Mouse (Mus musculus) ES-CJ7 (cell line): ENCODE measurements at regions not wholly inside any gene's neighbourhood (a gene's known extent, or its start where the extent isn't known, plus 50 kb on each side); places are given as distances from the start of the nearest gene placed in this dataset.
"Not testable (repeated sequence)": the region's sequence is repeated elsewhere in the genome, so short reads cannot be mapped to it uniquely, and the experiment has no call there.

Experiments
- DNase-seq: peaks from one replicate; pipeline ENCODE4 v3.0.0; 2011; ENCODE audit warnings: low read depth, low spot score

DNA sequence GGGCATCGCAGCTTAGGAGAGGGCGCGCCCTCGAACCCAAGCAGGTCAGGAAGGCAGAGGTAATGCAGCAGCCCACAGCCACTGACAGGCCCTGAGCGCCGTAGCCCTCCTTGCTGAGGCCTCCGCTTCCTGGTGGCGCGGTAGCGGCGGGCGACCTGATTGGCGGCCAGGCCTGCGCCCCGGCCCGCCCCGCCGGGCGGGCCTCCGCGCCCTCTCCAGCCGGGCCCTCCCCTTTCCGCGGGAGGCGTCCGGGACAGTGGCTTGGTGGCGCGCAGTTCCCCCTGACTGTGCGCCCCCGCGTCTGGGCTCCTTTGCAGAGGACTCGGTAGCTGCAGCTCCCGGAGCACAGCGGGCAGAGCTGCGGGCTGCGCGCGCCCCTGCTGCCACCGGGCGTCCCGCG is 242.1 kb downstream of the Gm21863 start:
- peak; percentile 86 for DNase-seq

DNA sequence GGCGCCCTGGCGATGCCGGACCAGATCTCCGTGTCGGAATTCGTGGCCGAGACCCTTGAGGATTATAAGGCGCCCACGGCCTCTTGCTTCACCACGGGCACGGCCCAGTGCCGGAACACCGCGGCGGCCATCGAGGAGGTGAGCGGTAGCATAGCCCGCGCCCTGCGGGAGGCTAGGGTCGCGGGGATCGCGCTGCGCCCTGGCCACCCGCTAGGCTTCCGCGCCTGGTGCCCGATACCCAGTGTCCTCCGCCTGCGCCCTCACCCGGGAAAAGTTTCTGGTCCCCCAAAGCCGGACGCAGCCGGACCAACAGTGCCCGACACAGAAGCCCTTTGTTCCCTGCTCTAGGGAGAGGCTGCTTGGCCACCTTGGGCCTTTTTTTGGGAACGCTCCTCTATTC is 242.6 kb downstream of the Gm21863 start:
- DNase-seq: not testable (repeated sequence)

DNA sequence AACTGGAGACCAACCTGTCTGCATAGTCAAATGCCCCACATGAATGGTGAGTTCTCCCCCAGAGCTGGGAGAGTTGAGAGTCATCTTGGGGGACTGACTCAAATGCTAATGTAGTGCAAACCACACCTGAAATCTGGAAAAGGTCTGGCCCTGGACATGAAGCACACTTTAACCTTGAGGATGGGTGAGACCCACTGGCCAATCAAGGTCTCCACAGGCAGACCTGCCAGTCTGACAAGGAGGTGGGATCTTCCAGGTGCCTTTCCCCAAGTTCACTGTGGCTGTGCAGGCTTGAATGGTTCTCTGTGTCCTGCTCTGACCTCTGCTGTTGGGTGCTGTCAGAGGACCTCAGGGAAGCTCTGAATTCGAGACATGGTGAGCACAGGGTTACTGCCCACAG is 269.6 kb downstream of the Gm21863 start:
- DNase-seq: peak; percentile 68

DNA sequence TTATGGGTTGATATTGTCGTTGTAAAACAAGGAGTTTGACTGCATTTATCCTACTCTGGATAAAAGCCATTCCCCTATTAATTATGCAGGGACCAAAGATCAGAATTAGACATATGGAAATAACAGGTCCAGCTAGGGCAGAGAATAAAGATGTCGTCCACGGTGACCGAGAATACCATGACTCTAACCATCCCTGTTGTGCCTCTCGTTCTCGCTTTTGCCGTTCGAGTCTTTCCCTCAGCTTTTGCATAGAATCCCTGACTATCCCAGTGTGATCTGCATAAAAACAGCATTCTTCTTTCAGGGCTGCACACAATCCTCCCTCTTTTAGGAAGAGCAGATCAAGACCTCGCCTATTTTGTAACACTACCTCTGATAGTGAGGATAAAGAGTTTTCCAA is 272.5 kb downstream of the Gm21863 start:
- DNase-seq: peak; percentile 31

DNA sequence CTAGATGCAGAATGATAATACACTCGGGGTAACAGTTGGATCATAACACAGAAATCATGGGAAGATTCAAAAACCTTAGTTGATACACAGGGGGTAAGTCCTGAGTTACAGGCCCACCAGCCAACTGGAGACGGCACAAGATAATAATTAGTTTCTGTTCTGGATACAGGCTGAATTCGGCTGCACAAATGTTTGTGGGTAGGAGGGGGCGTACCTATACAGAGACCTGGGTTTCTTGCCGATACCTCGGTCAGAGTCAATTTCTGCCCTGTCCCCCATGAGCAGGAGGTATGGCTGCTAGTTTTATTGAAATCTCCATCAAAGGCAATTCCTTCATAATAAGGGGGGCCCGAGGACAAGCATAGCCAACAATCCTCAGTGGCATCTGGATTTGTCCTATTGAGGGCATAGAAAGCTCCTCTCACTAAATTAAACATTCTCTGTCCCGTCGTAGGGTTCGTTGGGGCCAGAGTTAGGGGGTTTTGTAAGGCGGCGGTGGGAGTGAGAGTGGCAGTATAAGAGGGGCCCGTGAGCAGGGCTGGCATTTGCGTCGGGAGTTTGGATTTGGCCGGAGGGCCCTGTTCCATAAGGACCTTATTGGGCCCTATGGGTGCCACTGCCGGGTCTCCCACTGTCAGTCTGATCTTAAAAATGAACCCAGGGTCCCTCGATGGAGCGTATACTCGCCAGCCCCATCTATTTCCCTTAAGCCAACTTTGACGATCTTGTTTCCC is 273.3 kb downstream of the Gm21863 start:
- DNase-seq: not testable (repeated sequence)

DNA sequence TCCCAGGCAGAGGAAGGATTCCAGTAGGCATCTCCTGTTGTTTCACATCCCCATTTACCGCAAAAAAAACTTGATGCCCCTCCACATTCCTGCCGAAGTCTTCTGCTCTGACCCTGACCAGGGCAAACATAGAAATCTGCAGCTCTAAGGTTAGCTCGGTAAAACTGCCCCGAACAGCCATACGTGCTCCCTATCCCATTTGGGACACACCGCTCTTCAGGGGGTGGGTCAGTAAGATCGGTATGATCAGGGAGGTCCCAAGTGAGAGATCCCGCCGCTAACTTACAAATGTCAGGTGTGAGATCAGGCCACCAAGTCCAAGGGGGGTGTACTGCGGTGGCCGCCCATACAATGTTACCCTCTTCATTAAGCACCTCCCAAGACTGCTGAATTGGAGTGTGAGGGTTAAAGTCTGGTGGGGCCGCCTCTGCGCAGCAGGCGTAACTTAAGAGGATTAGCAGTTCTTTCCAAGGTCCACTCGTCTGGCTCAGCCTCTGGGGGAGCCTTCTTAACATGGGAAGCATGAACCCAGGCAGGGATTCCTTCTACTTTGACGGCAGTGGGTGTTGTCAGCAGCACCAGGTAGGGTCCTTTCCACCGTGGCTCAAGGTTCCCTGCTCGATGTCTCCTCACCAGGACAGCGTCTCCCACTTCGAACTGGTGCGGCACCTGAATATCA is 274.2 kb downstream of the Gm21863 start:
- DNase-seq: not testable (repeated sequence)

DNA sequence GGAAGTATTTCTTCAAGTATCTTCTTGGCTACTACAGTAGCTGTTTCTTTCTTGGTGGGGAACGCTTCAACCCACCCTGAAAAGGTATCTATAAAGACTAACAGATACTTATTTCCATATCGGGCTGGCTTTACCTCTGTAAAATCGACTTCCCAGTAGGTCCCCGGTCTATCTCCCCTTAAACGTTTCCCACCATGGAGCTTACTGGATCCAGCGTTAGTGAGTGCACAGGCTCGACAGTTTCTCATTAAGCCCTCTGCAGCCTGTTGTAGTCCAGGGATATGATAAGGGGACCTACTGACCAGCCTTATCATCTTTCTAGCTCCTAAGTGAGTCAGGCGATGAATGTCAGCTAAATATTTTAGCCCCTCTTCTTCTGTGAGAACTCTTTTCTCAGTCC is 275.1 kb downstream of the Gm21863 start:
- not testable (repeated sequence) for DNase-seq

DNA sequence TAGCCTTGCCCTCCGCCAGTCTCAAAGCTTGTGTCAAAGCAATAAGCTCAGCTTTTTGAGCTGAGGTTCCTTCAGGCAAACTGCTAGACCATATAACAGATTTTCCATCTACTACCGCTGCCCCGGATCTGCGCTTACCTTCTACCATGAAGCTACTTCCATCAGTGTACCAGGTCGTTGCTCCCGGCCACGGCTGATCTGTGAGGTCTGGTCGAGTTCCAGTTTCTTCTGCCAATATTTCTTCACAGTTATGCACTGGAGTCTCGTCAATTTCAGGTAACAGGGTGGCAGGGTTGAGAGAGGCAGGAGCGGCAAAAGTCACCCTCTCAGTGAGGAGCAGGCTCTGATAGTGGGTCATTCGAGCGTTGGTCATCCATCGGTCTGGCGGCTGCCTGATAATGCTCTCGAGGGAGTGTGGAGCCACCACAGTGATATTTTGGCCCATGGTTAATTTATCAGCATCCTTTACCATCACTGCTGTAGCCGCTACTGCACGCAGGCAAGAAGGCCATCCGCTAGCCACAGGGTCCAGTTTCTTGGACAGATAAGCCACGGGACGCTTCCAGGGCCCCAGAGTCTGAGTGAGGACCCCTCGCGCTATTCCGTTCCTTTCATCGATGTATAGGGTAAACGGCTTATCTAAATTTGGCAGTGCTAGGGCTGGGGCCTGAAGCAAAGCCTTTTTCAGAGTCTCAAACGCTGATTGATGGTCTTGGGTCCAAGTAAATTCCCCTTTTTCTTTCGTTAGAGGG is 276.0 kb downstream of the Gm21863 start:
- no peak for DNase-seq

DNA sequence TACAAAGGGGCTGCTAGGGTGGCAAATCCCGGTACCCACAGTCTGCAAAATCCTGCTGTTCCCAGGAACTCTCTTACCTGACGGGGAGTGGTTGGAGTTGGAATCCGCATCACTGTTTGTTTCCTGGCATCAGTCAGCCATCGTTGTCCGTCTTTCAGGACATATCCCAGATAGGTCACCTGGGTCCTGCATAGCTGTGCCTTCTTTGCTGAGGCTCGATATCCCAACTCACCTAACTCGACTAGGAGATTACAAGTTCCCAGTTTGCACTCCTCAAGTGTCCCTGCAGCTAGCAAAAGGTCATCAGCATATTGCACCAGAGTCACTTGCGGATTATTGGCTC is 276.6 kb downstream of the Gm21863 start:
- DNase-seq: no peak

DNA sequence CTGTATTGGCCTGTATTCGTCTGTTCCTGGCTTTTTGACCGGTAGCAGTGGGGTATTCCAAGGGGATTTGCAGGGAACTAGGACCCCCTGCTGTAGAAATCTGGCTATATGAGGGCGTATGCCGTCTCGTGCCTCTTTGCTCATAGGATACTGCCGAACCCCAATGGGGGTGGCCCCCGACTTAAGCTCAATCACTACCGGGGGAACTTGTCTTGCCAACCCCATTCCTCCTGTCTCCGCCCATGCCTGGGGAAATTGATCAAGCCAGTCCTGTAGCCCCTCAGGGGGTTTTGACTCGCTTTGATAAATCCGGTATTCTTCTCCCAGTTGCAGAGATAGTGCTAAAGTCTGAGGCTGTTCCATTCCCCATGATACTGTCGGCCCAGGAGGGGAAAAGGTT is 277.2 kb downstream of the Gm21863 start:
- peak; percentile 15 for DNase-seq

DNA sequence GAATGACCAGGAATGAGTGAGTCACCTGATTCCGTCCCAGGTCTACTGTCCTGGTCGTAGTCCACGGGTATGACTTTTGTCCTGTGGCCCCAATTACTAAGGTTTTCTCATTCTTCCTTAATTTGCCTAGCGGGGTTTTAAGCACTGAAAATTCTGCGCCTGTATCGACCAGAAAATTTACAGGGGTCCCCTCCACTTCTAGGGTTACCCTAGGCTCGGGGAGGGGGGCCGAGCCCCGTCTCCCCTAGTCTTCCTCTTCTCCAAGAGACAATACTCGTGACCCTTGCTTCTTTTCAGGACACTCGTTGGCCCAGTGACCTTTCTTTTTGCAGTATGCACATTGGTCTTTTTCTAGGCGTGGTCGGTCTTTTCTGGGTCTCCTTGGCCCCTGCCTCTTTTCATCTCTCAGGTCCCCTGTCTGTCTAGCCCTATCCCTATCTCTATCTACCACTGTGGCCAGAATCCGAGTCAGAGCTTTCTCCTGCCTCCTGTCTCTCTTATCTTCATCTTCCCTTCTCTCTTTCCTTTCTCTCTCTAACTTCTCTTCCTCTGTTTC is 277.8 kb downstream of the Gm21863 start:
- DNase-seq: no peak

DNA sequence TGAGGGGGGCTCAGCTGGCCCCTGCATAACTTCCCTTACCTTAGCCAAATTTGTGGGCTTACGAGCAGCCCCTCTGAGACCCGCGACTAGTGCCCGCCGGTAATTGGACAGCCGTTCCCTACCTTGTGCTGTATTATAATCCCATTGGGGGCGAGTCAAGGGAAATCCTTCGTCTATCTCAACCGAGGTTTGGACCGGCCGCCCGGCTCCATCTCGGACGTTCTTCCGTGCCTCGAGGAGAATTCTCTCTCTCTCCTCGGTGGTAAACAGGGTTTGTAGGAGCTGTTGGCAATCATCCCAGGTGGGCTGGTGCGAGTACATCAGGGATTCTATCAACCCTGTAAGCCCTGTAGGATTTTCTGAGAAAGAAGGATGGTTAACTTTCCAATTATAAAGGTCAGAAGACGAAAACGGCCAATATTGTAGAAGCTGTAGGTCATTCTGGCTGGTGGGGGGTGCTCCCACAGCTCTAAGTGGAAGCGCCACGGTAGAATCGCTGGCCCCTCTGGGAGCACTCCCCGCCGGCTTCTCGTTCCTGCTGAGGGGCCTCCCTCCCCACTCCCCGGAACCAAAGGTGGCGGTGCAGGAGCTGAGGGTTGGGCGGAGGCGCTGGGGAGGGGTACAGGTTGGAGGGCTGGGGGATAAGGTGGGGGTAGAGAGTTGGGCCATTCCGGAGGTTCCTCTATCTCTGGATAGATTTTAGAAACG is 278.6 kb downstream of the Gm21863 start:
- no peak for DNase-seq

DNA sequence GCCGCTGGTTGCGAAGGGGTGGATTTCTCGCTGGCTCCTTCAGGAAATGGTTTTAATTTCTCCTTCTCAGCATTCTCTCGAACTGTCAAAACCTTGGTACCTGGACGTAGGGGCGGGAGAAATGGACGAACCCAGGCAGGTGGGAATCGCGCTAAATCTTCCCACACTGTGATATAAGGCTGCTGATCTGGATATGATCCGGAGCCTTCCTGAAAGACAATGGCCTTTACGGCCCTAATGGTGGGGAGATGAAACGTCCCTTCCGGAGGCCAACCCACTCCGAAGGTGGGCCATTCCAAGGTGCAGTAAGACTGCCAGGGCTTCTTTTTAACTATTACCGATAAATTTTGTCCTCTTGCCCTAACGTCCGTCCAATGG is 279.1 kb downstream of the Gm21863 start:
- no peak for DNase-seq

DNA sequence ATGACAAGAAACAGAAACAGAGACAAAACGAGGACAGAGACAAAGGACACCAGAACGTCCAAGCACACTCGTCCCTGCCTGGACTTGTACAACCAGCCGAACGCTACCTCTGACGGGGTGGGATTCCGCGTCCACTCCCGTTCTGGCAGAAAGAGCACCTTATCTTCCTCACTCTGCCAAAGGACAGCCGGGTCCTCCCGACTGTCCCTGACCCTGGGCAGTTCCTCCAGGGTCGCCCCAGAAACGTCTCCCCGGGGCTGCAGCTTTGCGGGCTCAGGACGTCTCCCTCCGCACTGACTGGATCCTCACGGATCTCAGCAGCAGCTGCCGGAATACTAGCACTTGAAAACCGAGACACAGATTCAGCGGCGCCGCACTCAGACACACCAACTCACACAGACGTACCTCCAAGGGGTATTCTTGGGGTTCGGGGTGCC is 279.6 kb downstream of the Gm21863 start:
- DNase-seq: peak; percentile 34
